Mouse (Mus musculus) urinary bladder, postnatal 10 days (tissue): ENCODE results near the gene Asna1.

Experiments
- DNase-seq: peaks from one replicate; pipeline ENCODE4 v3.0.0; 2022; ENCODE audit warnings: low spot score

Asna1 gene

DNA sequence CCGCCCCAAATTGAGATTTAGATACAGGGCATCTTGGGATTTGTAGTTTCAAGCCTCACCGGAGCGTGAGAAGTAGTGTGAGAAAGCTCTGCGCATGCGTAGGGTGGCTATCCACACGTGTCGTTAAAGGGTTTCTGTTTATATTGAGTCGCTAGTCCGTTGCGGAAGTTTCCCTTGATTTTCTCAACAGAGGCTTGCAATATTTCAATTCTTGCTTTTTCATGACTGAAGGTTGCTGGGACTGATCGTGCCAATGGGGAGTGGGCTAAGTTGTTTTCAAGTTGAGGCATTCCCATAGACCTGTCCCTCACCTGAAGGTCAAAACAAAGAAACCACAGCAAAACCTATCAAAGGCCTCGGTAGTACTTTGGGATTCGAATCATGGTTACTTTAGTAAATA, 9.7 kb upstream of the Asna1 start:
- DNase-seq, result no peak

DNA sequence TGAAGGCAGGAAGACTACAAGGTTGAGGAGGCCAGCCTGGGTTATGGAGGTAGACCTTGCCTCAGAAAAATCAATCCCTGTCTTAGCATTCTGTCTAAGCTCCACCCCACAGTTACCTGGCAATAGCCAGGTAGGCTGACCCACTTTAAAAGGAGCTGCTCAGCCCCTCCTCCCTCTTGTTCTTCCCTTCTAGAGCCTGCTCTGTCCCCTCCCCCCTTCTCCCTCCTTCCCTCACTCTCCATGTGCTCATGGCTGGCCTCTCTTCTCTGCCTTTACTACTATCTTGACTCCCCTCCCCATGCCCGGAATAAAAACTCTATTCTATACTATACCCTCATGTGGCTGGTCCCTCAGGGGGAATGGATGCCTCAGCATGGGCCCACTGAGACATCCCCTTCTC, 8.8 kb upstream of the Asna1 start:
- no peak for DNase-seq

DNA sequence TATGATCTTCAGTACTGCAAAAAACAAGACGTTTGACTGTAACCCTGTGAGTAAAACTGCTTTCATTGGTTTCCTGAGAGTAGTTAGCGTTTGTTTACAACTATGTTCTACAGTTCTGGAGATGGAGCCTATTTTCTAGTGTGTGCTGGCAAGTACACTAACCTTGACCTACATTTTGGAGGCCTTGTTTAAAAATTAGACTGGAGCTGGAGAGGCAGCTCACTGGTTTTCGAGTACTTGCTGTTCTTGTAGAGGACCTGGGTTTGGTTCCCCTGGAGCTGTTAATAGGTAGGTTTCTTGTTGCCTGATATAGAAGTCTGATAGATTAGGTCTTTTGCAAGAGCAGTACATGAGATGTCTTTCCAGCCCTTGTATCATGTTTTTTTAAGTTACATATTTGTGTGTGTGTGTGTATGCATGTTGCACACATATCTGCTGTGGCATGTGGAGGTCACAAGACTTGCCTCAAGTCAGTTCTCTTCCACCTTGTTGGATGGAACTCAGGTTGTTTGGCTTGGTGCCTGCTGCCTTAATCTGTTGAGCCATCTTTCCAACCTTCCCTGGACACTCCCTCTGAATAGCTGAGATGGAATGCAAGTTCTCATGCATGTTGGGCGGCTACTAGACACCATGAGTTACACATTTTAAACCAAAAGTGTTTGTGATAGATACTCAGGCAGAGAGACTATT, 7.7 kb upstream of the Asna1 start:
- no peak for DNase-seq

DNA sequence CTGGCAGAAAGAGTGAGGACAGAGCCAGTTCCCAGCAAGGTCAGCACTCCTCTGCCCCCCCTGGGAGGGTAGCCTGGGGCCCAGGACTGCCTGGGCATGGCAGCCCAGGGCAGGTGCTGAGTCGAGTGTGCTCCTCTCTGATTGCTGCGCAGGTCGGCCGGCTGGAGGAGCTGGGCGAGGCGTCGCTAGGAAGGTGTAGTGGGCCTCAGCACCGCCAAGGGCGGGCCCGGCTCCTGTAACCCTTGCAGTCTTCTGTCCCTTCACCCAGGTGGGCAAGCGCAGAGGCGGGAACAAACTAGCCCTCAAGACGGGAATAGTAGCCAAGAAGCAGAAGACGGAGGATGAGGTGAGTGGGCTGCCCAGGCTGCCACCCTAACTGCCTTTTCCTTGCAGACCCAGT, 4.2 kb upstream of the Asna1 start:
- DNase-seq, result no peak

DNA sequence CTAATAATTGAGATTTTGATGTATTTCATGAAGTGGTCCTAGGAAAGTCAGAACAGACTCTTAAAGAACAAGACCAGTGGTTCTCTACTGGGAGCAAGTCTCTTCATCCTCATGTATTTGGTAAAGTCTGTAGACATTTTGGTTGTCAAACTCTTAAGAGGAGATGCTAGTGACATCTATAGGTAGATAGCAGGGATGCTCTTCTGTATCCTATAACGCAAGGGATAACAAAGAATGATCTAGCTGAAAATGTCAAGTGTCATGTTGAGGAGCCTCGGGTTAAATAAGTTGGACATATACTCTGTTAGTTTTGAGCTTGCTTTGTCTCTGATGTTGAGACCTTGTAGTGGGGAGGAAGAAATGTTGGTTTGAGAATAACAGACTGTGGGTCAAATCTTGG, 2.8 kb upstream of the Asna1 start:
- DNase-seq, result no peak

DNA sequence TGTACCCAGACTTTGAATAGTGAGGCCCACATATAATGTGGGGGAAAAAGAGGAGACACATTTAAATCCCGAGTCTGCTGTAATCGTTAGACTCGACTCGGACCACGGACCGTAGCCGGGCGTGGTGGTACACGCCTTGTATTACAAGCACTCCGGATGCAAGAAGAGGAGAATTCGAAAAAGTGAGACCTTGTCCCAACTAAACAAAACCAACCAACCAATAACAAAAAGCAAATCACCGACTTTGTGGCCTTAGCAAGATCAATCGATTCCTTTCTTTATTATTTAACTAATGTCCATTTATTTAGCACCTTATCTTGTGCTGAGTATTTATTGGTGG, 2.4 kb upstream of the Asna1 start:
- no peak for DNase-seq

DNA sequence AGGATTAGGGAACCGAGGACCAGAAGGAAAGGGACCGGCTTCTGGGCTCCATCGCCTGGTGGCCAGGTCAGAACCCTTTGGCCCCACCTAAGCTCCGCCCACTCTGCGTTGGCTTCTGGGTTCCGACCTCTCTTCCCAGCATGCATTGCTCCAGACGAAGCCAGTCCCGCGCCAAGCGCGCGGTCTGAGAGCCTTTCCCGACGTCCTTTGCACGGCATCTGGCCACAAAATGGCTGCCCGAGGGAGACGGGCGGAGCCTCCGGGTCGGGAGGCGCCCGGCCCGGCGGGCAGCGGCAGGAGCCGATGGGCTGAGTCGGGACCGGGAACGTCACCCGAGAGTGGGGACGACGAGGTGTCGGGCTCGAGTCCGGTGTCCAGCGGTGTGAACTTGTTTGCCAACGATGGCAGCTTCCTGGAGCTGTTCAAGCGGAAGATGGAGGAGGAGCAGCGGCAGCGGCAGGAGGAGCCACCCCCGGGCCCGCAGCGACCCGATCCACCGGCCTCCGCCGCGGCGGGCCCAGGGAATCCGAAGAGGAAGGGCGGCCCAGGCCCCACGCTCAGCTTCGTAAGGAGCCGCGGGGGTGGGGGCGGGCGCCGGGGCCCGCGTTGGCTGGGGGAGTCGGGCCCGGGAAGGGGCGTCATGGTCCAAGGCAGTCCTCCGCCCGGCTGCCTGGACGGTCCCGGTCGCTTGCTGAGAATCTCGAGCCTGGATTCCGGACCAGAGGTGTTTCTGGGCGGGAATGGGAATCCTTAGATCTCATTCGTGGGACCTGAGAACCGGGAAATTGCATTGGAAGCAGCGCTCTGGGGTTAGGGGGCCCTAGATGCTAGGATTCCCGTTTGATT, 1.8 kb upstream of the Asna1 start, which contains the start of gene Trir:
Gene Trir, plus strand, starts transcription at position 154 of the 846 bp plus-strand sequence.
- peak; percentile 85 for DNase-seq

DNA sequence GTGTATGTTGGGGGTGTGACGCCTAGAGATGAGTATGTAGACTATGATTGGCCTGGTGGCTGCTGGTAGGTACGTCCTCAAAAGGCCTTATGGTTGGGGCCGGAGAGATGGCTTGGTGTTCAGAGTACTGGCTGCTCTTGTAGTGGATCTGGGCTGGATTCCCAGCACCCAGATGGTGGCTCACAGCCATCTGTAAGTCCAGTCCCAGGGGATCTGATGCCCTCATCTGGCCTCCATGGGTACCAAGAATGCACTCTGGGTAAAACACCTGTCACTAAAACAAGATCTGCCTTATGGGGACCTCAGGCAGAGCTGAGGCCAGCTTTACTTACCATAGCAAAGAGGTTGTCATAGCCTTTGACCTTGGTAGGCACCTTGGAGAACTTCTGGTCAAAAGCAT, 1.2 kb downstream of the Asna1 start:
- DNase-seq, result no peak

DNA sequence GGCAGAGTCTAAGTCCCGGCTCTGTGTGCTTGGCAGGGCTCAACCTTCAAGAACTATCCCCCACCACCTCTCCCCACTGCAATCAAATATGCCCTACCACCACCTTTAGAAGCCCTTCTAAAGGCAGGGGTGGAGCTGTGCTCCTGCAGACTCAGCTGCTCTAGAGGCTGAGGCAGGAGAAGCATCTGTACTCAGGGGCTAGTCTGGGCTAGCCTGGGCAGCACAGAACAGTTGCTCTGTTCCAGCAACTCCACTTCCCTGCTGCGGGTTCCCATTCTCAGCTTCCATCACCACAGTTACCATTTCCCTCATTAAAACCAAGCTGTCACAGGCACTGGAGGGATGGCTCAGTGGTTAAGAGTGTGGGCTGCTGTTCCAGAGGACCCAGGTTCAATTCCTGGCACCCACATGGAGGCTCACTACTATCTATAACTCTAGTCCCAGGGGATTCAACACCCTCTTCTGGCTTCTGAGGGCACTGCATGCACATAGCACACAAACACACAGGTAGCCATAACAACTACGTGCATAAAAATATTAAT, 3.5 kb downstream of the Asna1 start:
- no peak for DNase-seq

DNA sequence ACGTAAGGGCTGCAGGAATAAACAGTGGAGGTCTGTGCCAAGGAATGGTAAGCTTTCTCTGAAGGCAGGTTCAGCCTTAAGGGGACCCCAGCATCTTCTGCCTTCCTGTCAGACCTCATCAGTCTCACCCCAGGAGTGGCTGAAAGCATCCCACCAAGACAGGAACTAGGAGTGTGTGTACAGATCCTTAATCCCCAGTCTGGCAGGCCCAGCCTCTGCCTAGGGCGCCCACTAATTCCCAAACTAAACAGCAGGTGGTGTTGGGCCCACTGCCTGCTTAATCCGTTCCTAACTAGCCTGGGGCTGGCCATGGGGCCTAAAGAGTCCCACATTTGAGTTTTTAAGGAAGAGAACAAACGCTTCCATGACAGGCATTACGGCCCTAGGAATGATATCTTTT, 7.9 kb downstream of the Asna1 start:
- DNase-seq, result no peak

DNA sequence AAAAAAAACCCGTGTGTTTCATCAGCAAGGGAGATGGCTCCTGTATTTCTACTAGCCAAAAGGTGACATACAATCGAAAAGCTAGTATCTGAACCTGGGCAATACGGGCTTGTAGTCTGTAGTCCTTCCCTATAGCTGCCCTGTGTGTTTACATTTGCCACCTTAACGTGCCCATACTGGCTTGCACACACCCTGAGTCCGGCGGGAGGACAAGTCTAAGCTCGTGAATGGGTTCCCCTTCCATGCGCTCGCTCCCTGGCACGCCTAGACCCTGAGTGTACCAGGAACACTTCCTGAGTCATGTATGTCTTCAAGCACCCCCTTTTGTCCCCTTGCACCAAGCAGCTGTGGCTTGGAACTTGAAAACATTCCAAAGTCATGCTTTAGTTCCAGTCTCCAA, 8.4 kb downstream of the Asna1 start:
- DNase-seq, result no peak

DNA sequence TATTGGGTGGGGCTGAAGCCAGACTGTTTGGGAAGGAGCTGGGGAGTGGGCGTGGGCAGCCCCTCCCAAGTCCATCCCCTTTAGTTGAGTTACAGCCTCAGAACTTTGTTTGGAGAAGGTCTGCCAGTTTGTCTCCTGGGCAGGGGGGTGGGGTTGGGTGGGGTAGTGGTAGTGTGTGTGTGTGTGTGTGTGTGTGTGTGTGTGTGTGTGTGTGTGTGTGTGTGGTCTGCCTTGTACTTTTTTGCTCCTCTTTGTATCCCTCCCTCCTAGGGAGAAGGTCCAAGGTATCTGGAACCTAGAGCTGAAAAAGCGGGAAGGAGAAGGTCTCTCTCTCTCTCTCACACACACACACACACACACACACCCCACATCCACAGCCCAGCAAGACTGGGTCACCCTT, 10.7 kb downstream of the Asna1 start, which contains the start of gene Best2:
Gene Best2, minus strand, starts transcription at position 101 of the 400 bp plus-strand sequence.
- no peak for DNase-seq

DNA sequence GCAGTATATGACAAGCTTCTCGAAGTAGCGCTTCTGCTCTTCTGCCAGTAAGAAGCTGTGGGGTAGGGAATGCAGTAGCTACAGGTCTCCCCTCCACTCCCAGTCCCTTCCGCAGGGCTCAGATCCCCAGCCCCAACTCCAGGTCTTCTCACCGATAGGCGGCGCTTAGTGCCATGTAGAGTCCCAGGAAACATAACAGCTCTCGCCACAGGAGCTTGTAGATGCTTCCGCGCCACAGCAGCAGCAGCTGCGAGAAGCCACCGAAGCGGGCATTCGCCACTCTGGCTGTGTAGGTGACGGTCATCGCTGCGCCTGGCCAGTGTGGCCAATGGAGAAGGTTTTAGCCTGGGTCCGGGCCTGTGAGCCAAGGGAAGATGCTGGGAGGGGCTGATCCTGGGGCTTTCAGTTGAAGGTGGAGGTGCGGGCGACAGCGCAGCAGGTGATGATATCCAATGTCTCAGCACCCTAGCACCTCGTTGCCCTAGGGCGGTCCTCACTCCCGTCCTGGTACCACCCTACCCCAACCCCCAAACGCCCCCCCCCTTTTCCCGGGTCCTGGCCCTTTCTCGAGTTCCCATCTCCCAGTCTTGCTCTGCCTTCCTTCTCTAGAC, 11.7 kb downstream of the Asna1 start:
- DNase-seq, result no peak

DNA sequence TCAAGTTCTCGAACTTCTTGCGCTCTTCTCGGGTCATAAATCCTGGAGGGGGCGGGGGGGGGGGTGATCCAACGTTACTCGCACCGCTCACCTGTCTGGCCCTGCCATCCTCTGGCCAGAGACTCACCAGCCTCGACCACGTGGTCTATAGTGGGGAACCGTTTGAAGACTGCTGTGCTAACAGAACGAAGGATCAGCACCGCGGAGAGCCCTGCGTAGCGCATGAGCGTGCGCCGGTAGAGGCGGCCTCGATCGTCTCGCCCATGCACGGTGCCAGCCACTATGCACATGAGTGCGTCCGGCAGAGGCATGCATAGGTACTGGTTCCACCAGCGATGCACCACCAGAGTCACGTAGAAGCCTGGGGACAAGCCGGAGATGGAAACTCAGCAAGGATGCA, 13.8 kb downstream of the Asna1 start:
- no peak for DNase-seq

DNA sequence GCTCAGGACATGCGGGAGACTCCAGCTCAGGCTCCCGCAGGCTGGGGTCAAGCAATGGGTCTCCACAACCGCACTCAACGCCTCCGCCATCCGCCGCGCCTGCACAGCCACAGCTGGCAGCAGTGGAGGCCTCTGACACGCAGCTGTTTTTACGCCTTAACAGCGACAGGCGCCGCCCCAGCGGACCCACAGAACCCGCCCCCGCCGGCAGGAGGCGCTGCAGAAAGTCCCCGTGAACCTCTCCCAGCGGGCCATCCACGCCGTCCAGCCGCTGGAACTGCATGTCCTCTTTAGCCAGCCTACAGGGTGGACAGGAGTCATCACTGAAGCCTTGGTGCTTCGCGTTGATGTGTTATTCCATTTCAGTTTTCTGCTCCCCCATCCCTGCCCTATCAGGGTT, 17.4 kb downstream of the Asna1 start:
- DNase-seq, result no peak

DNA sequence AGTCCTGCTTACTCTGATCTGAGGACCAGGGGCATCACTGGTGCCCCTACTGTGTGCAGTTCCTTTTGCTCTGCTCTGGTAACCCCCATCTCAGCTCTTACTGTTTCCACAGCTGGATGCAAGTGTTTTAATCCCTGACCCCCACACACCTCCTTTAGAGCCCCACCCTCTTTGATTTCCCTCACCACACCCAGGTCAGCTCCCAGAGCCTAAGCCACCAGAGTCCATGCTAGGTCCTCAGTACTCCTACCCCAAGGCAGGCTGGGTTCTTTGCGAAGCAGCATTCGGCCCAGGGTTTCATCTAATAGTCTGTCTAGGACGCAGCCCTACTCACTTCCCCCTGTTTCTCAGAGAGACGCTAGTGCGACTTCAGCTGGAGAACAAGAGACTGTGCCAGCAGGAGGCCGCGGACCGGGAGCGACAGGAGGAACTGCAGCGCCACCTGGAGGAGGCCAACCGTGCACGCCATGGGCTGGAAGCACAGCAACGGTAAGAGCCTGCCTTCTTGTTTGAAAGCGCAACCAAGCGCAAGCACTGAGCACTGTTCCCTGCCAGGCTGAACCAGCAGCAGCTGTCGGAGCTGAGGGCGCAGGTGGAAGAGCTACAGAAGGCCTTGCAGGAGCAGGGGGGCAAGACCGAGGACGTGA, 27.3 kb downstream of the Asna1 start:
- DNase-seq, result peak; percentile 74

DNA sequence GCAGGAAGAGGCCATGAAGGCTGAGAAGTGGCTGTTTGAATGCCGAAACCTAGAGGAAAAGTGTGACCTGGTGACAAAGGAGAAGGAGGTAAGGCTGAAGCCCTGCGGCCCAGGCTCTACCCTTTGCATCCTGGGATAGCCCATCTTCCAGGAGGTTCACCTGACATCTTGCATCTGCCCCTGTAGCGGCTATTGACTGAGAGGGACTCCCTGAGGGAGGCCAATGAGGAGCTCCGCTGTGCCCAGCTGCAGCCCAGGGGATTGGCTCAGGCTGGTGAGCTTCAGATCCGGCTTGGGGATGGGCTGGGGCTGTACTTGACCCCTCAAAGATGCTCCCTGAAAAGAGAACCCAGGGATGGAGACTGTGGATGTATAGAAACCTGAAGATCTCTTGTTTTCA, 28.1 kb downstream of the Asna1 start:
- no peak for DNase-seq

DNA sequence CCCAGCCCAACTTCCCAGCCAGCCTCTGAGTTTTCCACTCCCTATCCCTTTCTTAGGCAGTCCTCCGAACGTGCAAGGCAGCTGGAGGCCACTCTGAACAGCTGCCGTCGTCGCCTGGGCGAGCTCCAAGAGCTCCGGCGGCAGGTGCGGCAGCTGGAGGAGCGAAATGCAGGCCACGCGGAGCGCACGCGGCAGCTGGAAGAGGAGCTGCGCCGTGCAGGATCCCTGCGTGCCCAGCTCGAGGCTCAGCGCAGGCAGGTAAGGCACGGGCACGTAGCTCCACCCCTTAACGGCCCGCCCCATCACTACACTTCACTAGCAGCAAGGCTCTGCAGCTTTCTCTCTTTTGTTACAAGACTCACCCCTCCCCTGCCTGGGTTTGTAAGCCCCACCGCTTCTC, 29.4 kb downstream of the Asna1 start:
- DNase-seq, result no peak

DNA sequence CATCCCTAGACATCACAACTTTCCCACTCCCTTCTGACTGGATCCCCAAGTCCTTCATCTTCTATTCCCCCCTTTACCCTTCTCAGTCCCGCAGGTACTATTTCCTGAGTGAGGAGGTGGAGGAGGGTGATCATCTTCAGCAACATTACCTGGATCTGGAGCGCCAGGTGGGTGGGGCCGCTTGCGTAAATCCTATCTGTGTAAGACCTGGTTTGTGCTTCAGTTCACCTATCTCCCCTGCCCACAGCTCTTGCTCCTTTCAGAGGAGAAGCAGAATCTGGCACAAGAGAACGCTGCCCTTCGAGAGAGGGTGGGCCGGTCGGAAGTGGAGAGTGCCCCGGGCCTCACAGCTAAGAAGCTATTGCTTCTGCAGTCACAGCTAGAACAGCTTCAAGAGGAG, 30.7 kb downstream of the Asna1 start:
- no peak for DNase-seq

DNA sequence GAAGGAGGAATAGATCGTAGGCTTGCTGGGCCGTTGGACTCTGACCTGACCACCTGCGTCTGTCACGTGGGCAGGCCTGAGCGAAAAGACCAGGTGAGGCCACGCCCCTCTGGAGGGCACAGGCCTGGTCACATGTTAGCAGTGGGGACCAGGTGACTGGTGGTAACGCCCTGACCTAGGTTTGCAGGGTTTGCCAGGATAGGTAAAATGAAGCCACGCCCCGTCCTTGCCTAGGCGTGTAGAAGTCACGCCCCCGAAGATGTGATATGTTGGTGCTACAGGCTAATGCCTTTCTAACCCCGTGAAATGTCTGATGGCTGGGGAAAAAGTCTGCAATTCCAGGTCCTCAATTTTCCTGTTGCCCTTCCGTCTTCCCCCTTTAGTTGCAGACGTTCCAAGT, 34.2 kb downstream of the Asna1 start:
- DNase-seq, result no peak

DNA sequence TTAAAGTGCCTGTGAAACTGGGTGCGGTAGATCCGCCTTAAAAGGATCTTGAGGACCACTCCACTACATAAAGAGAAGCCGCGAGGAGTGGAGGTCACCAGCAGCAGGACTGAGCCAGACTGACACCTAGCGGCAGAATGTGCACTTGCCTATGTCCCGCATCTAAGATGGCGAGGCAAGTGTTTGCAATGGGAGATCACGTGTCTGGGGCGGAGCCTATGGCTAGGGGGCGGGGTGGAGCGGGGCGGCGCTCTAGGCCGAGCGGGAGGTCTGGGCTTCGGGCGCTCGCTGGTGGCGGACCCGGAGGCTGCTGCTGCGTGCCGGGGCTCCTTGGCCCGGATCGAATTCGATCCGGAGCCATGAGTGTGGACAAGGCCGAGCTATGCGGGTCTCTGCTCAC, 34.7 kb downstream of the Asna1 start, which contains the start of gene Hook2:
Gene Hook2, plus strand, starts transcription at position 255 of the 400 bp plus-strand sequence.
- DNase-seq, result peak; percentile 91

DNA sequence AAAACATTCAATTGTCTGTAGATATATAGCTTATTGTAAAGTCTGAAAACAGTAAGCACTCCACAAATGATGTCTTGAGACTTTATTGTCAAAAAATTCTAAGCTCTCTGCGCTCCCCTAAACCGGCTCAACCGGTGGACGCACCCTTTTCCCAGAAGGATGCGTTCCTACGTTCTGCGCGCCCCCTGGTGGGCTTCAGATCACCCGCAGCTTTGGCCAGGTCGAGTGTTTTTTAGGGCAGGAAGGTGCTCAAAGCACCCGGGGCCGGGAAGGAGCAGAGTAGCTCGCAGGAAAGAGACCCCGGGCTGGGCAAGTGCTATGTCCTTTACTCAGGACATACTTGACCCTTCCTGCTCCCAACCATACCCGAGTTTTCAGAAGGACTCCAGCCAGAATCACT, 35.3 kb downstream of the Asna1 start:
- DNase-seq, result peak; percentile 87
